Comparison of ENCODE assay signal across 8 mouse cellular contexts in the genomic region with DNA sequence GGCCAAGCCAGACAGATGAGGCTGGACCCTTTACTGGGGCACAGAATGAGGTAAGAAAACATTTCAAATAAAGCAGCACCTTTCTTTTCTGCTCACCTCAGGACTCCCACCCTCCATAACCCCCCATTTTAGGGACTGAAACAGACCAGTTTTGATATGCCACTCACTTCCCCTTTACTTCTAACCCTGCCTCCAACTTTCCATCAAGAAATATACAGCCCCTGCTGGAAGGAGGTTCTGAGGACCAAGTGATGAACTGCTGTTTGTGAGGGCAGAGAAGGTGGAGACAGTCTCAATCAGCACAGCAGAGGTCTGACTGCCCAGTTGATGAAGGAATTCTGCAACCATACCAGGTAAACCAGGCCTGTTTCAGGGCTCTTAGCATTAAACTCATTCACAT. TPM values are rescaled to one million over a fixed set of nuclear protein-coding genes. Genes with fewer than 3 reads are reported as not detected.
DNase-seq lines count a peak whose midpoint lies in the region; ATAC-seq and TF ChIP-seq lines count a peak whose summit lies in the region.

No protein-coding gene starts in this region.

- peak overlapping the region; percentile 76 for H3K4me2 ChIP-seq in hindbrain, embryonic 14.5 days (replicated peaks)
- peak overlapping the region; percentile 57 for H3K4me2 ChIP-seq in midbrain, embryonic 11.5 days

- H3K27ac ChIP-seq in MEL (ENCODE audit: control insufficient read depth, low read depth, low read length), result no peak overlapping the region
- no peak overlapping the region for H3K27ac ChIP-seq in hindbrain, embryonic 14.5 days
- H3K27ac ChIP-seq in midbrain, embryonic 11.5 days (ENCODE audit: low read depth, low read length), result no peak overlapping the region

- ATAC-seq in erythroblast, adult 5-6 weeks (replicated peaks; ENCODE audit: low FRiP score, poor library complexity, severe bottlenecking), result no peak
- ATAC-seq in hindbrain, embryonic 14.5 days (ENCODE audit: low FRiP score), result no peak
- ATAC-seq in midbrain, embryonic 11.5 days (ENCODE audit: low FRiP score), result no peak

- peaks cover 28% of the 10 kb centered on the region for H3K79me2 ChIP-seq in MEL (ENCODE audit: control insufficient read depth, insufficient read depth, low read length, poor library complexity)

- TF ChIP-seq RAD21 in MEL (IDR thresholded peaks at IDR 0.05; ENCODE audit: low read depth, low read length), result no peak

- TF ChIP-seq CTCF in MEL (IDR thresholded peaks at IDR 0.05 in 2 of 3, conservative IDR thresholded peaks at IDR 0.05 in 1 of 3; ENCODE audit: control insufficient read depth in 1 of 3, insufficient read depth in 1 of 3, low read depth in 2 of 3, low read length in 3 of 3, poor library complexity in 1 of 3, severe bottlenecking in 1 of 3), result no peak

- no peaks in the 10 kb centered on the region for H3K9me3 ChIP-seq in erythroblast, embryonic 14.5 days (ENCODE audit: control insufficient read depth, low read length)
- no peaks in the 10 kb centered on the region for H3K9me3 ChIP-seq in MEL (replicated peaks; ENCODE audit: insufficient read depth, low read length)
- no peaks in the 10 kb centered on the region for H3K9me3 ChIP-seq in hindbrain, embryonic 14.5 days (ENCODE audit: control insufficient read depth, low read length)
- H3K9me3 ChIP-seq in midbrain, embryonic 11.5 days (ENCODE audit: control insufficient read depth, low read length), result no peaks in the 10 kb centered on the region

- peak overlapping the region; percentile 90 for H3K4me3 ChIP-seq in erythroblast, embryonic 14.5 days (replicated peaks)
- H3K4me3 ChIP-seq in MEL (ENCODE audit: control insufficient read depth in 1 of 2, insufficient read depth in 1 of 2, low read depth in 2 of 2, low read length in 2 of 2), result peak overlapping the region; percentile 23 to 42; a peak in 2 of 4 replicates
- H3K4me3 ChIP-seq in hindbrain, embryonic 14.5 days (replicated peaks; ENCODE audit: low read length), result peak overlapping the region; percentile 95
- H3K4me3 ChIP-seq in midbrain, embryonic 11.5 days (ENCODE audit: low read depth, low read length), result peak overlapping the region; percentile 78

- H3K27me3 ChIP-seq in erythroblast, embryonic 14.5 days (ENCODE audit: control insufficient read depth), result no peaks in the 10 kb centered on the region
- no peaks in the 10 kb centered on the region for H3K27me3 ChIP-seq in MEL (ENCODE audit: control insufficient read depth in 1 of 2, insufficient read depth in 2 of 2, low read length in 2 of 2)
- H3K27me3 ChIP-seq in hindbrain, embryonic 14.5 days (ENCODE audit: control insufficient read depth, insufficient read depth, low read length), result no peaks in the 10 kb centered on the region
- no peaks in the 10 kb centered on the region for H3K27me3 ChIP-seq in midbrain, embryonic 11.5 days (ENCODE audit: control insufficient read depth, insufficient read depth, low read length)

- TF ChIP-seq EP300 in MEL (IDR thresholded peaks at IDR 0.05; ENCODE audit: low read depth in 1 of 2, low read length in 2 of 2), result no peak

- peaks cover 35% of the 10 kb centered on the region for H3K4me1 ChIP-seq in erythroblast, embryonic 14.5 days (ENCODE audit: control insufficient read depth)
- peaks cover 16 to 19% of the 10 kb centered on the region in 2 experiments for H3K4me1 ChIP-seq in MEL (ENCODE audit: control insufficient read depth in 1 of 2, insufficient read depth in 2 of 2, low read length in 2 of 2)
- peaks cover 30% of the 10 kb centered on the region for H3K4me1 ChIP-seq in hindbrain, embryonic 14.5 days (replicated peaks; ENCODE audit: control insufficient read depth, insufficient read depth, low read length)
- peaks cover 22% of the 10 kb centered on the region for H3K4me1 ChIP-seq in midbrain, embryonic 11.5 days (ENCODE audit: control insufficient read depth, insufficient read depth, low read length)

- DNase-seq in MEL (ENCODE audit: low read depth, low spot score), result peak; percentile 54
- no peak for DNase-seq in hindbrain, embryonic 14.5 days (ENCODE audit: low spot score)
- DNase-seq in midbrain, embryonic 11.5 days (ENCODE audit: low spot score, missing footprints), result no peak
- DNase-seq in gastrocnemius, adult 8-10 months (ENCODE audit: low spot score in 2 of 2), result no peak
- no peak for DNase-seq in ovary, postnatal 14 days (ENCODE audit: low spot score)
- no peak for DNase-seq in gastrocnemius, adult 18-20 months (ENCODE audit: low spot score)

- no peak for TF ChIP-seq POLR2A in MEL (IDR thresholded peaks at IDR 0.05; ENCODE audit: control insufficient read depth in 1 of 2, insufficient read depth in 1 of 2, low read depth in 1 of 2, low read length in 2 of 2, poor library complexity in 1 of 2)

- peak overlapping the region; percentile 12; the same call in 1 of the 2 replicates for H3K9ac ChIP-seq in MEL (ENCODE audit: control insufficient read depth, low read depth, low read length, poor library complexity, severe bottlenecking)
- peak overlapping the region; percentile 98 for H3K9ac ChIP-seq in hindbrain, embryonic 14.5 days
- no peak overlapping the region for H3K9ac ChIP-seq in midbrain, embryonic 11.5 days (ENCODE audit: low read length)

- H3K36me3 ChIP-seq in erythroblast, embryonic 14.5 days (ENCODE audit: control insufficient read depth), result peaks cover 27% of the 10 kb centered on the region
- H3K36me3 ChIP-seq in MEL (ENCODE audit: control insufficient read depth in 1 of 2, insufficient read depth in 2 of 2, low read length in 2 of 2), result peaks cover 6 to 35% of the 10 kb centered on the region in 2 experiments
- H3K36me3 ChIP-seq in hindbrain, embryonic 14.5 days (replicated peaks; ENCODE audit: control insufficient read depth, insufficient read depth), result peaks cover 35% of the 10 kb centered on the region
- H3K36me3 ChIP-seq in midbrain, embryonic 11.5 days (ENCODE audit: control insufficient read depth, insufficient read depth, low read length), result peaks cover 16% of the 10 kb centered on the region

TF ChIP-seq in MEL, 35 proteins besides CTCF, POLR2A, EP300 and RAD21:
- TF ChIP-seq USF2 (IDR thresholded peaks at IDR 0.05; ENCODE audit: borderline replicate concordance in 1 of 2, insufficient read depth in 1 of 2, low read depth in 1 of 2, low read length in 2 of 2) (no peak), SMC3 (IDR thresholded peaks at IDR 0.05; ENCODE audit: low read depth, low read length) (no peak), TBP (IDR thresholded peaks at IDR 0.05; ENCODE audit: low read depth, low read length) (no peak), MXI1 (IDR thresholded peaks at IDR 0.05; ENCODE audit: low read depth, low read length) (no peak), MAFK (IDR thresholded peaks at IDR 0.05; ENCODE audit: borderline replicate concordance, low read depth, low read length) (no peak), NELFE (IDR thresholded peaks at IDR 0.05; ENCODE audit: low read depth, low read length) (no peak), ELF1 (IDR thresholded peaks at IDR 0.05; ENCODE audit: low read depth, low read length) (no peak), ZMIZ1 (IDR thresholded peaks at IDR 0.05; ENCODE audit: low read depth, low read length) (no peak), TAL1 (IDR thresholded peaks at IDR 0.05; ENCODE audit: low read length) (no peak), NRF1 (IDR thresholded peaks at IDR 0.05; ENCODE audit: insufficient read depth, low read depth, low read length, poor library complexity, severe bottlenecking) (no peak), MYC (IDR thresholded peaks at IDR 0.05; ENCODE audit: low read depth, low read length) (no peak), ETS1 (IDR thresholded peaks at IDR 0.05; ENCODE audit: low read depth, low read length) (no peak), ZKSCAN1 (IDR thresholded peaks at IDR 0.05; ENCODE audit: low read depth, low read length) (no peak)

RNA-seq across cellular contexts. Expression of a gene that starts 1.8 kb away (rescaled TPM):
- polyA plus RNA-seq in erythroblast, embryonic 14.5 days (2012), result 1.2 and 1.3 TPM in 2 replicates
- 15.6 and 19.0 TPM in 2 replicates for total RNA-seq in erythroblast, adult 5-6 weeks (2015; ENCODE audit: low replicate concordance)
- total RNA-seq in erythroblast, adult 5-6 weeks (2017; ENCODE audit: low replicate concordance), result 18.8 and 19.9 TPM in 2 replicates
- total RNA-seq in MEL (2012; rRNA removed), result 29.5 and 37.3 TPM in 2 replicates
- 10 to 100 TPM in 1 of 2 experiments, not detected in 1; 60.7 TPM for polyA plus RNA-seq in MEL (2012; ENCODE audit: insufficient read depth in 1 of 2, insufficient read length in 2 of 2, low read depth in 1 of 2, low replicate concordance in 2 of 2, missing spikeins in 1 of 2)
- polyA plus RNA-seq in hindbrain, embryonic 14.5 days (2014; fragmentation: Nextera tagmentation; extraction: Ambion mirVana), result 297 and 327 TPM in 2 replicates
- 294 TPM in 2 replicates for polyA plus RNA-seq in midbrain, embryonic 11.5 days (2014; fragmentation: Nextera tagmentation; extraction: Ambion mirVana)
- total RNA-seq in gastrocnemius, adult 8-10 months (2022), result 10 to 100 TPM in 2 of 4 experiments, 1 to 10 TPM in 2; 8.7 to 12.7 (median 10.7) TPM
- 10 to 100 TPM; 10.5 to 11.6 TPM for total RNA-seq in gastrocnemius, adult 18-20 months (2021)

Comparison
In these comparisons a context has a peak if more than half of its experiments do, and no peak if none do; other contexts are left out.
1. H3K4me3 ChIP-seq: peak in every context shown above with its lines; median percentile 95 in hindbrain, embryonic 14.5 days; 90 in erythroblast, embryonic 14.5 days; 78 in midbrain, embryonic 11.5 days; 32 in MEL.